Mouse (Mus musculus) inflammation-experienced regulatory T-cells, adult 6 months (primary cell): ENCODE measurements around the gene Hs6st3. TPM values are rescaled to one million over a fixed set of nuclear protein-coding genes. Genes with fewer than 3 reads are reported as not detected.
"Not testable (repeated sequence)": the region's sequence is repeated elsewhere in the genome, so short reads cannot be mapped to it uniquely, and the experiment has no call there.

Source experiments
- ATAC-seq: one replicate; pipeline ENCODE4 v1.8.0; 2017
- polyA plus RNA-seq, 3 experiments: library from polyadenylated mRNA; unstranded; fragments of 100-300 nt; shearing (Covaris generic); gene quantifications; one replicate each; pipeline ENCODE4 v1.2.1; 2017

Hs6st3 gene
- polyA plus RNA-seq, 3 experiments from 2014 or later, result not detected

GRCm38 (mm10) chr14:119250353-119250752 lies 112.2 kb downstream of the Hs6st3 start:
- no peak for ATAC-seq

GRCm38 (mm10) chr14:119255396-119255795 lies 117.3 kb downstream of the Hs6st3 start:
- ATAC-seq, result no peak

- no peak for ATAC-seq
These were observed 118.9 kb downstream of the Hs6st3 start for GRCm38 (mm10) chr14:119257072-119257471.

- no peak for ATAC-seq
These were observed 122.2 kb downstream of the Hs6st3 start for GRCm38 (mm10) chr14:119260176-119260962.

- ATAC-seq, result no peak
These were observed 128.2 kb downstream of the Hs6st3 start for GRCm38 (mm10) chr14:119266334-119266733.

GRCm38 (mm10) chr14:119273088-119273487 lies 134.9 kb downstream of the Hs6st3 start:
- ATAC-seq, result no peak

- not testable (repeated sequence) for ATAC-seq
These were observed 140.0 kb downstream of the Hs6st3 start for GRCm38 (mm10) chr14:119278156-119278555.

- ATAC-seq, result no peak
These were observed 145.8 kb downstream of the Hs6st3 start for GRCm38 (mm10) chr14:119283951-119284350.

- no peak for ATAC-seq
These were observed 151.5 kb downstream of the Hs6st3 start for GRCm38 (mm10) chr14:119289668-119290067.

GRCm38 (mm10) chr14:119294071-119294470 lies 155.9 kb downstream of the Hs6st3 start:
- no peak for ATAC-seq

- ATAC-seq, result no peak
These were observed 168.3 kb downstream of the Hs6st3 start for GRCm38 (mm10) chr14:119306461-119306860.

GRCm38 (mm10) chr14:119318379-119318778 lies 180.2 kb downstream of the Hs6st3 start:
- ATAC-seq, result no peak

GRCm38 (mm10) chr14:119347236-119347635 lies 209.1 kb downstream of the Hs6st3 start:
- no peak for ATAC-seq

GRCm38 (mm10) chr14:119361414-119361813 lies 223.3 kb downstream of the Hs6st3 start:
- ATAC-seq, result no peak

- ATAC-seq, result no peak
These were observed 229.8 kb downstream of the Hs6st3 start for GRCm38 (mm10) chr14:119367866-119368425.

- ATAC-seq, result no peak
These were observed 231.1 kb downstream of the Hs6st3 start for GRCm38 (mm10) chr14:119369274-119369673.

- ATAC-seq, result no peak
These were observed 231.9 kb downstream of the Hs6st3 start for GRCm38 (mm10) chr14:119370013-119370412.

GRCm38 (mm10) chr14:119379303-119379702 lies 241.2 kb downstream of the Hs6st3 start:
- no peak for ATAC-seq

- no peak for ATAC-seq
These were observed 263.5 kb downstream of the Hs6st3 start for GRCm38 (mm10) chr14:119401618-119402017.

GRCm38 (mm10) chr14:119409334-119410050 lies 271.4 kb downstream of the Hs6st3 start:
- ATAC-seq, result no peak

GRCm38 (mm10) chr14:119422894-119423293 lies 284.8 kb downstream of the Hs6st3 start:
- no peak for ATAC-seq

GRCm38 (mm10) chr14:119450471-119450870 lies 312.3 kb downstream of the Hs6st3 start:
- no peak for ATAC-seq

GRCm38 (mm10) chr14:119451594-119451993 lies 313.5 kb downstream of the Hs6st3 start:
- no peak for ATAC-seq

- no peak for ATAC-seq
These were observed 314.2 kb downstream of the Hs6st3 start for GRCm38 (mm10) chr14:119452382-119452781.
